Mouse (Mus musculus): ENCODE results near the gene Rbpms2.

GRCm38 (mm10) chr9:65645984-65646383, 16.5 kb downstream of the Rbpms2 start:
- TF ChIP-seq POLR2A (IDR thresholded peaks at IDR 0.05; ENCODE audit: extremely low read depth, insufficient read depth, low read length) (no peak), CTCF (IDR thresholded peaks at IDR 0.05; ENCODE audit: low read depth, low read length) (no peak)

Measured in liver, adult 2 months (tissue).